Comparison of ENCODE assay signal across 8 mouse cellular contexts in the genomic region with DNA sequence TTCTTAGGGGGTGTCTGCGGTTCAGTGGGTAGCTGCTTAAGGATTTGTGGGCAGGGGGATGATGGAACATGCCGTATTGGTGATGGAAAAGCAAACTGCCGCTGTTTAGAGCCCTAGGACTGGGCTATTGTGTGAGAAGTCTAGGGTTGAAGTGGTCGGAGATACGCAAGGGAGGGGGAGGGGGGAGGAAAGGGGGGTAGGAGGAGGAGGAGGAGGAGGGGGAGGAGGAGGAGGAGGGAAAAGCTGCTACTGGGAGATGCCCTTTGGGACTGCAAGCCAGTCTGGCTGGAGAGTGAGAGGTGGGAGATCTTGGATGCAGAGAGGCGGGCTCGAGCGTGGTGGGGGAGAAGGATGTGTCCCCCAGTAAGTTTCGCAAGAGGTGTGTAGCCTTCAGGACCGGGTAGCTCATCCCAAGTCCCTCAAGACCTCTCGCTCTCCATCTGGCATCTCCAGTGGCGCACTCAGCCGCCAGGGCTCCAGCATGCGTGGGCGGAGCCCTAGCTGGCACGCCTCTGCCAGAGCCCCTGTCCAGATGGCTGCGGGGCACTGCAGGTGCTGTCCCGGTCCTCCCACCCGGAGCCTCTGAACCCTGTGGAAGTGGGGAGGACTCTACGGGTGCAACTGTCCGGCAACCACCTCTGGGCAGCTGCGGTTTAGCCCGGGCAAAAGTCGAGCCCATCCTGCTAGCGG. TPM values are rescaled to one million over a fixed set of nuclear protein-coding genes. Genes with fewer than 3 reads are reported as not detected.
A peak's percentile ranks its signal among the peaks of the same experiment; 100 is the strongest.
DNase-seq lines count a peak whose midpoint lies in the region; ATAC-seq lines count a peak whose summit lies in the region.

No protein-coding gene starts in this region.

- peak; percentile 61 for ATAC-seq in hindbrain, embryonic 14.5 days (ENCODE audit: low FRiP score)

- H3K27me3 ChIP-seq in hindbrain, embryonic 14.5 days (ENCODE audit: control insufficient read depth, insufficient read depth, low read length), result no peaks in the 10 kb centered on the region

- H3K27ac ChIP-seq in hindbrain, embryonic 14.5 days, result peak overlapping the region; percentile 98

- intact Hi-C loops in left cerebral cortex, postnatal 10 days (cut with DNase I), result loop anchor here (10.0 kb wide), 1 partner anchor 83 kb away; no protein-coding TSS in a partner anchor

- WGBS in hindbrain, embryonic 14.5 days, result under 1% methylated on average over 25 of the region's 25 CpGs

- H3K9ac ChIP-seq in hindbrain, embryonic 14.5 days, result peak overlapping the region; percentile 82

- H3K4me3 ChIP-seq in hindbrain, embryonic 14.5 days (replicated peaks; ENCODE audit: low read length), result peak overlapping the region; percentile 49

- H3K4me2 ChIP-seq in hindbrain, embryonic 14.5 days (replicated peaks), result peak overlapping the region; percentile 86

- peaks cover 16% of the 10 kb centered on the region for H3K4me1 ChIP-seq in hindbrain, embryonic 14.5 days (replicated peaks; ENCODE audit: control insufficient read depth, insufficient read depth, low read length)

- no peaks in the 10 kb centered on the region for H3K9me3 ChIP-seq in hindbrain, embryonic 14.5 days (ENCODE audit: control insufficient read depth, low read length)

- peak; percentile 67 for DNase-seq in R1 (ENCODE audit: low read depth, low spot score)
- DNase-seq in cerebellum, adult 8-10 months, result peak; percentile 64
- peak; percentile 38 for DNase-seq in forelimb bud, embryonic 11.5 days (ENCODE audit: low read depth, low spot score)
- DNase-seq in hindbrain, embryonic 14.5 days (ENCODE audit: low spot score), result peak; percentile 64
- peak; percentile 53 to 78 for DNase-seq in left cerebral cortex, postnatal 10 days (ENCODE audit: extremely low spot score in 1 of 2, low spot score in 2 of 2)
- DNase-seq in mesoderm, embryonic 11.5 days (ENCODE audit: low read depth, low spot score), result peak; percentile 74
- DNase-seq in skeletal muscle tissue, adult 2 months (ENCODE audit: low read depth, low spot score), result peak; percentile 22
- no peak for DNase-seq in urinary bladder, postnatal 25 days (ENCODE audit: low spot score)

- H3K36me3 ChIP-seq in hindbrain, embryonic 14.5 days (replicated peaks; ENCODE audit: control insufficient read depth, insufficient read depth), result no peaks in the 10 kb centered on the region

RNA-seq across cellular contexts. Expression of a gene that starts 18.2 kb away (rescaled TPM):
- 21.4 and 22.2 TPM in 2 replicates for polyA plus RNA-seq in hindbrain, embryonic 14.5 days (2014; fragmentation: Nextera tagmentation; extraction: Ambion mirVana)
- total RNA-seq in left cerebral cortex, postnatal 10 days (2021), result 10 to 100 TPM; 57.2 to 59.3 TPM

RNA-seq across cellular contexts. Expression of a gene that starts 51.2 kb away (rescaled TPM):
- 29.6 and 36.0 TPM in 2 replicates for polyA plus RNA-seq in hindbrain, embryonic 14.5 days (2014; fragmentation: Nextera tagmentation; extraction: Ambion mirVana)
- total RNA-seq in left cerebral cortex, postnatal 10 days (2021), result 10 to 100 TPM; 43.6 to 44.1 TPM
